Mouse (Mus musculus) Patski (cell line): ENCODE measurements around the gene Gm614. TPM values are rescaled to one million over a fixed set of nuclear protein-coding genes. Genes with fewer than 3 reads are reported as not detected.

ENCODE experiments used
- ATAC-seq: fragments of 100-300 bp; one replicate; pipeline ENCODE4 v1.8.0; 2021
- CTCF ChIA-PET: fragments of 350-600 bp; sonication (Branson Sonifier 250); formaldehyde crosslinking; loops from one replicate; lab custom pipeline; 2022; ENCODE audit warnings: inconsistent platforms; lab: Charles Lee
- POLR2A ChIA-PET: fragments of 350-600 bp; sonication (Branson Sonifier 250); formaldehyde crosslinking; loops from one replicate; lab custom pipeline; 2022; ENCODE audit warnings: antibody characterized with exemption, inconsistent platforms; lab: Charles Lee
- DNase-seq: peaks from one replicate; pipeline ENCODE4 v3.0.0-alpha.2; 2011; ENCODE audit warnings: low read depth, low spot score
- H3K27me3 ChIP-seq: fragments of 371-371 bp; one replicate; pipeline ENCODE4 v1.5.1; 2021
- CTCF ChIP-seq: fragments of 100-300 bp; IDR thresholded peaks from one replicate; pipeline ENCODE4 v1.5.1; 2021
- in situ Hi-C: fragments of 300-500 bp; cut with MboI; formaldehyde crosslinking; loops from 3 replicates; pipeline ENCODE4 v1.11.1; 2018; ENCODE audit warnings: low pct_unique_long_range_greater_than_20kb, mixed read lengths
- polyA plus RNA-seq: library from polyadenylated mRNA; unstranded; gene quantifications from one replicate; pipeline ENCODE4 v1.2.3, GENCODE M21; 2021

Gene Gm614
- polyA plus RNA-seq, 1 experiment from 2014 or later, result not detected

- in situ Hi-C loops, result loop anchor here (10.0 kb wide), 1 partner anchor 153 kb away; no protein-coding TSS in a partner anchor
- DNase-seq (no peak), ATAC-seq (no peak)
- CTCF ChIA-PET, result interaction anchor here (1.8 kb wide), 1 partner anchor 156 kb away, joined by 7 read pairs; no protein-coding TSS in a partner anchor
- TF ChIP-seq CTCF, result no peak
- POLR2A ChIA-PET, result no interaction called here
- H3K27me3 ChIP-seq, result peaks cover 4% of the 10 kb centered on the region
Observed at GRCm38 (mm10) chrX:101287543-101287942, 23.8 kb upstream of the Gm614 start.

- ChIA-PET POLR2A (no interaction called here), CTCF (interaction anchor here (1.8 kb wide), 1 partner anchor 155 kb away, joined by 7 read pairs; no protein-coding TSS in a partner anchor)
- ATAC-seq (no peak), DNase-seq (no peak)
- TF ChIP-seq CTCF, result no peak
- in situ Hi-C loops, result loop anchor here (10.0 kb wide), 1 partner anchor 151 kb away; no protein-coding TSS in a partner anchor
- H3K27me3 ChIP-seq, result no peaks in the 10 kb centered on the region
Observed at GRCm38 (mm10) chrX:101285953-101286670, 22.3 kb upstream of the Gm614 start.

- CTCF ChIA-PET, result interaction anchor here (0.8 to 1.0 kb wide), 2 partner anchors 16 to 157 kb away, joined by 3 read pairs; no protein-coding TSS in a partner anchor
- no peaks in the 10 kb centered on the region for H3K27me3 ChIP-seq
- no peak for DNase-seq
- in situ Hi-C loops, result loop anchor here (10.0 kb wide), 1 partner anchor 151 kb away; no protein-coding TSS in a partner anchor
- ATAC-seq, result no peak
- no peak for TF ChIP-seq CTCF
- POLR2A ChIA-PET, result no interaction called here
Observed at GRCm38 (mm10) chrX:101285534-101285933, 21.7 kb upstream of the Gm614 start.

- ChIA-PET POLR2A (no interaction called here), CTCF (no interaction called here)
- no peak for DNase-seq
- in situ Hi-C loops, result loop anchor here (10.0 kb wide), 1 partner anchor 148 kb away; no protein-coding TSS in a partner anchor
- no peaks in the 10 kb centered on the region for H3K27me3 ChIP-seq
- ATAC-seq, result no peak
- TF ChIP-seq CTCF, result no peak
Observed at GRCm38 (mm10) chrX:101282813-101283212, 19.0 kb upstream of the Gm614 start.

- in situ Hi-C loops, result no loop called here
- POLR2A ChIA-PET, result interaction anchor here (0.5 kb wide), 1 partner anchor 59 kb away, joined by 4 read pairs; no protein-coding TSS in a partner anchor
- CTCF ChIA-PET, result interaction anchor here (1.9 kb wide), 1 partner anchor 55 kb away, joined by 5 read pairs; no protein-coding TSS in a partner anchor
- peak; percentile 91 for ATAC-seq
- TF ChIP-seq CTCF, result no peak
- peaks cover 20% of the 10 kb centered on the region for H3K27me3 ChIP-seq
- DNase-seq, result peak; percentile 46
Observed at GRCm38 (mm10) chrX:101273875-101274738, 10.3 kb upstream of the Gm614 start, which contains the start of gene Med12. Med12 (plus strand) TSS chrX:101274030.

- DNase-seq, result no peak
- H3K27me3 ChIP-seq, result peaks cover 20% of the 10 kb centered on the region
- in situ Hi-C loops, result no loop called here
- ChIA-PET POLR2A (no interaction called here), CTCF (interaction anchor here (1.9 kb wide), 1 partner anchor 56 kb away, joined by 5 read pairs; no protein-coding TSS in a partner anchor)
- ATAC-seq, result no peak
- TF ChIP-seq CTCF, result no peak
Observed at GRCm38 (mm10) chrX:101273410-101273809, 9.6 kb upstream of the Gm614 start.

- DNase-seq (no peak), ATAC-seq (no peak)
- ChIA-PET CTCF (interaction anchor here (1.6 kb wide), 1 partner anchor 12 kb away, joined by 3 read pairs; no protein-coding TSS in a partner anchor), POLR2A (no interaction called here)
- H3K27me3 ChIP-seq, result peaks cover 25% of the 10 kb centered on the region
- no peak for TF ChIP-seq CTCF
- in situ Hi-C loops, result no loop called here
Observed at GRCm38 (mm10) chrX:101268755-101269124, 4.9 kb upstream of the Gm614 start, which contains the start of gene Gm20489. Gm20489 (minus strand) TSS chrX:101269023.

- CTCF ChIA-PET, result interaction anchor here (1.2 to 1.6 kb wide), 2 partner anchors 11 to 21 kb away, joined by 3 read pairs; no protein-coding TSS in a partner anchor
- peaks cover 25% of the 10 kb centered on the region for H3K27me3 ChIP-seq
- no peak for DNase-seq
- no peak for TF ChIP-seq CTCF
- no peak for ATAC-seq
- in situ Hi-C loops, result no loop called here
- POLR2A ChIA-PET, result no interaction called here
Observed at GRCm38 (mm10) chrX:101268025-101268754, 4.4 kb upstream of the Gm614 start, which contains the start of gene Il2rg. Il2rg (minus strand) TSS chrX:101268255.

- in situ Hi-C loops, result no loop called here
- H3K27me3 ChIP-seq, result peaks cover 26% of the 10 kb centered on the region
- ATAC-seq, result no peak
- TF ChIP-seq CTCF, result no peak
- ChIA-PET POLR2A (no interaction called here), CTCF (interaction anchor here (1.2 kb wide), 1 partner anchor 20 kb away, joined by 3 read pairs; no protein-coding TSS in a partner anchor)
- no peak for DNase-seq
Observed at GRCm38 (mm10) chrX:101266631-101267030, 2.8 kb upstream of the Gm614 start.
